Mouse (Mus musculus) ES-E14 (cell line): ENCODE measurements at regions not wholly inside any gene's neighbourhood (a gene's known extent, or its start where the extent isn't known, plus 50 kb on each side); places are given as distances from the start of the nearest gene placed in this dataset.

ENCODE experiments used
- DNase-seq: peaks from one replicate; pipeline ENCODE4 v3.0.0-alpha.2; 2013; ENCODE audit warnings: low read depth, low spot score
- H3K27ac ChIP-seq: 2 replicates; pipeline ENCODE4 v1.5.1; 2012; ENCODE audit warnings: low read depth, mild to moderate bottlenecking, low read length, moderate library complexity, mixed read lengths; ENCODE audit not compliant: poor library complexity, insufficient read depth, severe bottlenecking
- H3K36me3 ChIP-seq: 2 replicates; pipeline ENCODE4 v1.6.1; 2012; ENCODE audit warnings: mild to moderate bottlenecking, low read length, moderate library complexity, mixed read lengths; ENCODE audit not compliant: control insufficient read depth, poor library complexity, insufficient read depth, severe bottlenecking
- H3K4me1 ChIP-seq, 2 experiments: fragments of 150-350 bp in 1 of 2; sonication (generic) in 1 of 2; 2 replicates each; pipeline ENCODE4 v1.6.1; 2012; ENCODE audit warnings: low read length in 2 of 2, mild to moderate bottlenecking in 1 of 2, mixed read lengths in 1 of 2; ENCODE audit not compliant: control insufficient read depth in 2 of 2, insufficient read depth in 2 of 2, poor library complexity in 1 of 2
- H3K4me3 ChIP-seq, 2 experiments: fragments of 150-350 bp in 1 of 2; sonication (generic) in 1 of 2; 2 replicates each; pipeline ENCODE4 v1.5.1; 2012; ENCODE audit warnings: low read length in 2 of 2, low read depth in 1 of 2, mild to moderate bottlenecking in 1 of 2, mixed read lengths in 1 of 2; ENCODE audit not compliant: insufficient read depth in 1 of 2, poor library complexity in 1 of 2, severe bottlenecking in 1 of 2
- H3K9ac ChIP-seq: 2 replicates; pipeline ENCODE4 v1.6.1; 2012; ENCODE audit warnings: low read depth, mild to moderate bottlenecking, low read length, mixed read lengths; ENCODE audit not compliant: poor library complexity, insufficient read depth, severe bottlenecking
- H3K9me3 ChIP-seq: fragments of 150-350 bp; sonication (generic); 2 replicates; pipeline ENCODE4 v1.6.1; 2012; ENCODE audit warnings: low read depth, mild to moderate bottlenecking, low read length; ENCODE audit not compliant: control insufficient read depth, insufficient read depth
- CHD2 ChIP-seq: IDR thresholded peaks from 2 replicates; pipeline ENCODE4 v1.6.1; 2014; ENCODE audit warnings: mild to moderate bottlenecking, low read depth, low read length, inconsistent platforms
- HCFC1 ChIP-seq: IDR thresholded peaks from 2 replicates; pipeline ENCODE4 v1.6.1; 2012; ENCODE audit warnings: low read length, inconsistent platforms, borderline replicate concordance; ENCODE audit not compliant: insufficient read depth
- MAFK ChIP-seq: IDR thresholded peaks from 2 replicates; pipeline ENCODE4 v1.6.1; 2014; ENCODE audit warnings: mild to moderate bottlenecking, low read depth, low read length, inconsistent platforms; ENCODE audit not compliant: insufficient read depth
- ZC3H11A ChIP-seq: IDR thresholded peaks from 2 replicates; pipeline ENCODE4 v1.6.1; 2012; ENCODE audit warnings: low read depth, mild to moderate bottlenecking, inconsistent platforms, low read length, borderline replicate concordance
- ZNF384 ChIP-seq: IDR thresholded peaks from 2 replicates; pipeline ENCODE4 v1.6.1; 2012; ENCODE audit warnings: low read depth, low read length, inconsistent platforms
- in situ Hi-C, 2 experiments: fragments of 600-800 bp; cut with MboI; formaldehyde crosslinking; loops; one replicate each; pipeline ENCODE4 v1.15.1; 2025; ENCODE audit warnings: low sequenced_read_pairs in 2 of 2, inconsistent platforms in 1 of 2; ENCODE audit not compliant: unreplicated experiment in 2 of 2

- in situ Hi-C loops = no loop called here
- no peak for DNase-seq
- H3K27ac ChIP-seq = no peak overlapping the region
- H3K9ac ChIP-seq = no peak overlapping the region
- H3K36me3 ChIP-seq = no peaks in the 10 kb centered on the region
- no peak overlapping the region for H3K4me3 ChIP-seq
- H3K4me1 ChIP-seq = no peaks in the 10 kb centered on the region
- no peaks in the 10 kb centered on the region for H3K9me3 ChIP-seq
- no peak for TF ChIP-seq ZC3H11A
- no peak for TF ChIP-seq HCFC1
- TF ChIP-seq CHD2 = no peak
- TF ChIP-seq ZNF384 = no peak
- TF ChIP-seq MAFK = no peak
Observed at GRCm38 (mm10) chr6:82843881-82844280, 69.6 kb upstream of the Hk2 start.

DNA sequence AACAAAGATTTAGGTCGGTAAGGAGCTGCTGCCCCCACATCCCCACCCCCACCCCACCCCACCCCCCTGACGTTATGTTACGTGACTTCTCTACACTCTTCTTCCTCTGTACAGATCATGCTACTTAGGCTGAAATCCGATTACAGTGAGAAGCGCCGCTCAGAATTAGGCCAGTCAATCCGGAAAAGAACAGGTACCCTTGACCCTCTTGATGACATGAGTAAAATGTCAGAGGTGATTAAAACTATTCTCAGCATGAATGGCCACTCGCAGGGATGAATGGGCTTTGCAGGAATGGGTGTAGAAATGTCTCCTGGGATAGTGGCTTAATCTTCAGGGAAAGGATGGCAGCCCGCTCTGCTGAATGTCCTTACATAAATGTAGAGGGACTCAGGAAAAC lies 63.0 kb upstream of the Hk2 start:
- TF ChIP-seq ZNF384 = no peak
- H3K27ac ChIP-seq = no peak overlapping the region

DNA sequence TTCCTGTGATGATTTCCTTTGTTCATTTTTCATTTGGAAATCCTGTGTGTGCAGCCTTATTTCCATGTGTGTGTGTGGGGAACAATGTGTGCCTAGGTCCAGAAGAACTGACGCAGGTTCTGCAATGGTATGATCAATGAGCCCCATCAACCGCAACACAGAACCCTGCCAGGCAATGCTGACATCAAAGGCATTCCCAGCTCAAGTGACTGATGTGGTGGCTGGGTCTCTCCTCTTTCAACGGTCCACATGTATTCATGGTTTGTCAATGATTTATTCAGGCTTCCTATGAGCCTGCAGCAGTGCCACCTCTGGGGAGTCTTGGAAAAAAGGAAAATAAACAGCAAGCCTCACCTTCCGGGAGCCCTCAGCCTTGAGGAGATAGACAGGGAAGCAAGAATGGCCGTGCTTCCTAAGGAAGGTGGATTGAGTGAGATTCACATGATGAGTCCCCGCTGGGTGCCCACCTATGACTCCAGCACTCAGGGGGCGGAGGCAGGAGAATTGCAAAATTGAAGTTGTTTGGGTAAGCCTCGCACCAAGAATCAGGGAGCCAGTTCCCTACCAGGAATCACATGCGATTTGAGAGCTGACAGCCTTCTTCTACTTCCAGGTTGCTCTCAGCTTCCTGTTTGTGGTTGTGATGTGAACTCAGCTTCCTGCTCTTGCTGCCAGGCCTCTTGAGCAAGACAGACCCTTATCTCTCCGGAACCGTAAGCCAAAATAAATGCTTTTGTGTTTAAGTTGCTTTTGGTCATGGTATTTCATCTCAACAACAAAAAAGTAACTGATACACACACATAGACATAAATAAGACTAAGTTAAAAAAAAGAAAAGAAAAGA lies 61.2 kb upstream of the Hk2 start:
- Histone ChIP-seq H3K27ac (no peak overlapping the region), H3K36me3 (no peaks in the 10 kb centered on the region), H3K4me1 (no peaks in the 10 kb centered on the region), H3K9me3 (no peaks in the 10 kb centered on the region), H3K9ac (no peak overlapping the region), H3K4me3 (no peak overlapping the region)
- no peak for TF ChIP-seq ZNF384
- in situ Hi-C loops = no loop called here
- DNase-seq = no peak

More for the DNA sequence above, 63.0 kb upstream of the Hk2 start:
- no peaks in the 10 kb centered on the region for H3K36me3 ChIP-seq
- no peaks in the 10 kb centered on the region for H3K4me1 ChIP-seq
- H3K9me3 ChIP-seq = no peaks in the 10 kb centered on the region
- in situ Hi-C loops = no loop called here
- H3K9ac ChIP-seq = no peak overlapping the region
- no peak for DNase-seq
- no peak overlapping the region for H3K4me3 ChIP-seq

DNA sequence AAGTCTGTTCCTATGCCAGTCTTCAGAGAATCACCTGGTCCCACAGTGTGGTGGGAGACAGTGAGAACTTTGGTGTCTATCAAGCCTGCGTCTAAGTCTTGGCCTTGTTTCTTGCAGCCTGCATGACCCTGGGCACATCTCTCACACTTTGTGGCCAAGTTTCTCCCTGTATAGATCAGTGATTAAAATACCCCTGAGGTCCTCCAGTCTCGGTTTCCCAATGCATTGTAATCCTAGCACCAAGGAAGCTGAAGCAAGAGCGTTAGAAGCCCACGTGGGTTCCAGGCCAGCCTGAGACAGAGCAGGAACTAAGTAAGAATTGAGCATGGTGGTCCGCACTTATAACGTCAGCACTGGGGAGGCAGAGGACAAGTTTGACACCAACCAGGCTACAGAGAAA lies 59.6 kb upstream of the Hk2 start:
- Histone ChIP-seq H3K9me3 (no peaks in the 10 kb centered on the region), H3K4me3 (no peak overlapping the region), H3K36me3 (no peaks in the 10 kb centered on the region), H3K4me1 (no peaks in the 10 kb centered on the region), H3K27ac (no peak overlapping the region), H3K9ac (no peak overlapping the region)
- in situ Hi-C loops = no loop called here
- no peak for DNase-seq
- TF ChIP-seq ZNF384 (no peak), MAFK (no peak), ZC3H11A (no peak), CHD2 (no peak), HCFC1 (no peak)

- Histone ChIP-seq H3K9me3 (no peaks in the 10 kb centered on the region), H3K4me1 (no peaks in the 10 kb centered on the region), H3K9ac (no peak overlapping the region), H3K4me3 (no peak overlapping the region), H3K27ac (no peak overlapping the region), H3K36me3 (no peaks in the 10 kb centered on the region)
- TF ChIP-seq HCFC1 = no peak
- DNase-seq = no peak
- in situ Hi-C loops = no loop called here
Observed at GRCm38 (mm10) chr6:82831211-82831610, 57.0 kb upstream of the Hk2 start.
